Mouse (Mus musculus): ENCODE results near the gene S100a10. TPM values are rescaled to one million over a fixed set of nuclear protein-coding genes. Genes with fewer than 3 reads are reported as not detected.
"Not testable (repeated sequence)": the region's sequence is repeated elsewhere in the genome, so short reads cannot be mapped to it uniquely, and the experiment has no call there.

The S100a10 gene
- polyA plus RNA-seq, 1 experiment from 2014 or later, result 430 TPM

GRCm38 (mm10) chr3:93597221-93597913, 42.5 kb downstream of the S100a10 start:
- Histone ChIP-seq H3K4me2 (replicated peaks; ENCODE audit: low read depth, low read length) (no peak overlapping the region), H3K9me3 (ENCODE audit: control insufficient read depth, low read depth, low read length) (no peaks in the 10 kb centered on the region)
- 31% methylated on average over 5 of the region's 5 CpGs for WGBS

GRCm38 (mm10) chr3:93597970-93598369, 43.1 kb downstream of the S100a10 start:
- 83% methylated on average over 7 of the region's 7 CpGs for WGBS
- Histone ChIP-seq H3K4me1 (ENCODE audit: control insufficient read depth, insufficient read depth, low read length) (peaks cover 4% of the 10 kb centered on the region; the same call in 1 of the 2 replicates), H3K9me3 (ENCODE audit: control insufficient read depth, low read depth, low read length) (no peaks in the 10 kb centered on the region), H3K9ac (replicated peaks; ENCODE audit: low read depth, low read length) (no peak overlapping the region), H3K27me3 (ENCODE audit: control insufficient read depth, insufficient read depth, low read length) (no peaks in the 10 kb centered on the region), H3K4me2 (replicated peaks; ENCODE audit: low read depth, low read length) (no peak overlapping the region), H3K36me3 (ENCODE audit: control insufficient read depth, insufficient read depth, low read length) (no peaks in the 10 kb centered on the region), H3K4me3 (ENCODE audit: low read depth, low read length) (no peak overlapping the region), H3K27ac (ENCODE audit: low read length) (peak overlapping the region; percentile 59; the same call in 1 of the 2 replicates)
- no peak for ATAC-seq (ENCODE audit: insufficient number of reproducible peaks, insufficient read depth, low FRiP score, low read depth)

More at GRCm38 (mm10) chr3:93597221-93597913, 42.5 kb downstream of the S100a10 start:
- Histone ChIP-seq H3K27me3 (ENCODE audit: control insufficient read depth, insufficient read depth, low read length) (no peaks in the 10 kb centered on the region), H3K9ac (replicated peaks; ENCODE audit: low read depth, low read length) (no peak overlapping the region), H3K27ac (ENCODE audit: low read length) (peak overlapping the region; percentile 59), H3K4me3 (ENCODE audit: low read depth, low read length) (no peak overlapping the region), H3K36me3 (ENCODE audit: control insufficient read depth, insufficient read depth, low read length) (no peaks in the 10 kb centered on the region), H3K4me1 (ENCODE audit: control insufficient read depth, insufficient read depth, low read length) (peaks cover 4% of the 10 kb centered on the region; the same call in 1 of the 2 replicates)
- ATAC-seq (ENCODE audit: insufficient number of reproducible peaks, insufficient read depth, low FRiP score, low read depth), result peak; percentile 92

GRCm38 (mm10) chr3:93600206-93600605, 45.3 kb downstream of the S100a10 start:
- H3K9me3 ChIP-seq (ENCODE audit: control insufficient read depth, low read depth, low read length), result no peaks in the 10 kb centered on the region
- H3K4me2 ChIP-seq (replicated peaks; ENCODE audit: low read depth, low read length), result no peak overlapping the region
- peaks cover 4% of the 10 kb centered on the region; the same call in 1 of the 2 replicates for H3K4me1 ChIP-seq (ENCODE audit: control insufficient read depth, insufficient read depth, low read length)
- no peaks in the 10 kb centered on the region for H3K27me3 ChIP-seq (ENCODE audit: control insufficient read depth, insufficient read depth, low read length)
- 81% methylated on average over 2 of the region's 2 CpGs for WGBS
- no peak overlapping the region for H3K9ac ChIP-seq (replicated peaks; ENCODE audit: low read depth, low read length)
- H3K36me3 ChIP-seq (ENCODE audit: control insufficient read depth, insufficient read depth, low read length), result no peaks in the 10 kb centered on the region
- H3K4me3 ChIP-seq (ENCODE audit: low read depth, low read length), result no peak overlapping the region
- H3K27ac ChIP-seq (ENCODE audit: low read length), result no peak overlapping the region
- ATAC-seq (ENCODE audit: insufficient number of reproducible peaks, insufficient read depth, low FRiP score, low read depth), result no peak

GRCm38 (mm10) chr3:93601903-93602302, 47.0 kb downstream of the S100a10 start:
- 52% methylated on average over 1 of the region's 1 CpGs for WGBS
- H3K4me2 ChIP-seq (replicated peaks; ENCODE audit: low read depth, low read length), result no peak overlapping the region
- H3K4me1 ChIP-seq (ENCODE audit: control insufficient read depth, insufficient read depth, low read length), result no peaks in the 10 kb centered on the region
- H3K27me3 ChIP-seq (ENCODE audit: control insufficient read depth, insufficient read depth, low read length), result no peaks in the 10 kb centered on the region
- no peak overlapping the region for H3K27ac ChIP-seq (ENCODE audit: low read length)
- no peaks in the 10 kb centered on the region for H3K9me3 ChIP-seq (ENCODE audit: control insufficient read depth, low read depth, low read length)
- H3K4me3 ChIP-seq (ENCODE audit: low read depth, low read length), result no peak overlapping the region
- ATAC-seq (ENCODE audit: insufficient number of reproducible peaks, insufficient read depth, low FRiP score, low read depth), result no peak
- H3K36me3 ChIP-seq (ENCODE audit: control insufficient read depth, insufficient read depth, low read length), result no peaks in the 10 kb centered on the region
- H3K9ac ChIP-seq (replicated peaks; ENCODE audit: low read depth, low read length), result no peak overlapping the region

- H3K4me1 ChIP-seq (ENCODE audit: control insufficient read depth, insufficient read depth, low read length); H3K4me2 ChIP-seq (replicated peaks; ENCODE audit: low read depth, low read length); H3K4me3 ChIP-seq (ENCODE audit: low read depth, low read length); H3K27me3 ChIP-seq (ENCODE audit: control insufficient read depth, insufficient read depth, low read length); H3K36me3 ChIP-seq (ENCODE audit: control insufficient read depth, insufficient read depth, low read length); H3K27ac ChIP-seq (ENCODE audit: low read length); H3K9me3 ChIP-seq (ENCODE audit: control insufficient read depth, low read depth, low read length); H3K9ac ChIP-seq (replicated peaks; ENCODE audit: low read depth, low read length): not testable (repeated sequence)
- peak; percentile 65; the same call in 1 of the 2 replicates for ATAC-seq (ENCODE audit: insufficient number of reproducible peaks, insufficient read depth, low FRiP score, low read depth)
Observed at GRCm38 (mm10) chr3:93608970-93609369, 54.1 kb downstream of the S100a10 start.

Other genes with a start within 250 kb of the S100a10 start
- gene Hrnr, start 235.3 kb upstream of the S100a10 start, polyA plus RNA-seq (2014; fragmentation: Nextera tagmentation; extraction: Ambion mirVana), result not detected in 2 replicates
- gene Rptn, start 161.4 kb upstream of the S100a10 start, polyA plus RNA-seq (2014; fragmentation: Nextera tagmentation; extraction: Ambion mirVana), result not detected in 2 replicates
- gene Tchh, start 112.8 kb upstream of the S100a10 start, polyA plus RNA-seq (2014; fragmentation: Nextera tagmentation; extraction: Ambion mirVana), result 1.3 and 1.5 TPM in 2 replicates
- not detected in 2 replicates for gene Tchhl1, start 86.3 kb upstream of the S100a10 start, polyA plus RNA-seq (2014; fragmentation: Nextera tagmentation; extraction: Ambion mirVana)
- 1,750 and 1,785 TPM in 2 replicates for gene S100a11, start 34.6 kb upstream of the S100a10 start, polyA plus RNA-seq (2014; fragmentation: Nextera tagmentation; extraction: Ambion mirVana)
- not detected in 2 replicates for gene Tdpoz2, start 97.6 kb downstream of the S100a10 start, polyA plus RNA-seq (2014; fragmentation: Nextera tagmentation; extraction: Ambion mirVana)
- gene Tdpoz1, start 121.2 kb downstream of the S100a10 start, polyA plus RNA-seq (2014; fragmentation: Nextera tagmentation; extraction: Ambion mirVana), result not detected in 2 replicates
- gene Gm37596, start 138.0 kb downstream of the S100a10 start, polyA plus RNA-seq (2014; fragmentation: Nextera tagmentation; extraction: Ambion mirVana), result not detected in 2 replicates
- gene Gm5773, start 217.9 kb downstream of the S100a10 start, polyA plus RNA-seq (2014; fragmentation: Nextera tagmentation; extraction: Ambion mirVana), result not detected in 2 replicates
- not detected in 2 replicates for gene Tdpoz4, start 241.3 kb downstream of the S100a10 start, polyA plus RNA-seq (2014; fragmentation: Nextera tagmentation; extraction: Ambion mirVana)

Data from stomach, embryonic 14.5 days (tissue).